Mouse (Mus musculus): ENCODE results near the gene Tmtc1.

GRCm38 (mm10) chr6:148244836-148245235, 199.4 kb downstream of the Tmtc1 start:
- TF ChIP-seq CTCF (IDR thresholded peaks at IDR 0.05; ENCODE audit: low read depth), result no peak
- no peak for TF ChIP-seq EP300 (optimal IDR thresholded peaks at IDR 0.05)

Measured in stomach, postnatal 0 days (tissue).